Mouse (Mus musculus) common myeloid progenitor, adult 5-6 weeks (primary cell): ENCODE measurements around the gene St6galnac3. TPM values are rescaled to one million over a fixed set of nuclear protein-coding genes. Genes with fewer than 3 reads are reported as not detected.

Experiments used
- total RNA-seq: library from RNA; stranded (forward); fragments of 200-1000, 187-1606 nt; gene quantifications from 2 replicates; pipeline ENCODE4 v1.2.3, GENCODE M21; 2017

St6galnac3 gene
- total RNA-seq, 1 experiment from 2014 or later: 2.7 TPM

Other genes with a start within 250 kb of the St6galnac3 start
- gene Asb17, start 119.0 kb upstream of the St6galnac3 start, total RNA-seq: 0.58 and 1.3 TPM in 2 replicates
- 0.23 TPM in 1 of 2 replicates, not detected in the other for gene Msh4, start 181.0 kb upstream of the St6galnac3 start, total RNA-seq
- 135 and 147 TPM in 2 replicates for gene Rabggtb, start 187.8 kb upstream of the St6galnac3 start, total RNA-seq
- gene Acadm, start 219.5 kb upstream of the St6galnac3 start, total RNA-seq: 253 and 277 TPM in 2 replicates
- gene Slc44a5, start 248.3 kb upstream of the St6galnac3 start, total RNA-seq: not detected in 2 replicates